Mouse (Mus musculus): ENCODE data around the gene Slc52a3.
A peak's percentile ranks its signal among the peaks of the same experiment; 100 is the strongest.
"Not testable (repeated sequence)": the region's sequence is repeated elsewhere in the genome, so short reads cannot be mapped to it uniquely, and the experiment has no call there.

Slc52a3 gene

DNA sequence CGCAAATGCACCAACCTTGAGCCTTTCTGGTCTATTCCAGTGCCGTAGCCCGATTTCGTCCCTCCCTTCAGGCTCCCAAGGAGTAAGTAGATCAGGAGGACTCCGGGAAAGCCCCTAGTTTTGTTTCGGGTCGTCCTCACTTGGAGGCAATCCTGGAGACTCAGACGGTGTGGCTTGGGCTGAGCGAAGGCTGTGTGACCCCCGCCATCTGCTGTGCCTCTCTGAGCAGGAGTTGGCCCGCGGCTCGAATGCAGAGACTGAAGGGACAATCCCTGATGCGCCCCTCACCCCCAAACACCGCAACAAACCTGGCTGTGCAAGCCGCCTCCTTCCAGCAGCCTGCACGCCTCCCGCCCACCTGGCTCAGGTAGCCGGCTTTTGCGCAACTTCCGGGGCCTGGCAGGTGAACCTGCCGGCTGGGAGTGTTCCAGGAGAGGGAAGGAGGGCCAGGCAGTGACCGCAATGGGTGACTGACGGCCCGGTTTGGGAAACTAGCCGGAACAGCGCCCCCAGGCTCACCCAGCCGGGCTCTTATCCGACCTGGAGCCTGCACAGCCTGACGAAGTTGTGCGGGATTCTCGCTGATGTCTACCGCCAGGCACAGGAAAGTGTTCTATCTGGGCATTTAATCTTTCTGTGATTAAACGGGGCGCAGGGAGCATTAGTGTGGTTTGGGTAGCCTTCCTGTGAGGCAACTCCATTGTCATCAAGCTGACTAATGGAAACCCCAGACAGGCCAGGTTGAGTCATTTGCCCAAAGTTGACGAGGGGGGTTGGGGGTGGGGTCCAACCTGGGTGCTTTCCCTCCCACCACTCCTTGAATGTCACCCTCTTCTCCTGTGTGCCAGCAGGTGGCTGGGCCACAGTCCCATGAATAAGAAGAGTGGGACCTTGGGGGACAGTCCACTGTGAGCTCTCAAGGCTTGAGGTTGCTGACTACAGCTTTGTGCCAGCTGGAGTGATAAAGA is 22.4 kb upstream of the Slc52a3 start:
- DNase-seq (ENCODE audit: low spot score), result no peak

DNA sequence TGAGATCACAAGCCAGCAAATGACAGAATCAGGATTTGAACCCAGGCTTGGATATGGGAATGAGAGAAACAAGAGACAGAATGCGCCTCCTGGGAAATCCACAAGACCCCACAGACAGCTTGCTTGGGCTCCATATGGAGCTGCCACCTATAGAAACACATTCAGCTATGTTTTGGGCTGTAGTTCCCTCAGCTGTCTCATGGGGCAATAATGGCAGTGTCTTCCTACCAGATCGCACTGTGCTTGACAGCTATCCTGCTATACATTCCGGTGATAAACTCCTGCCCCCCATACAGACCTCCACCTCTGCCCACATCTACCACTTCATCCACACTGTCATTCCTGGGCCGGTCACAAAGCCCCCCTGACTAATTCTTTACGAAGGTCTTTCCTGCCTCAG is 21.0 kb upstream of the Slc52a3 start:
- no peak for DNase-seq (ENCODE audit: low spot score)

DNA sequence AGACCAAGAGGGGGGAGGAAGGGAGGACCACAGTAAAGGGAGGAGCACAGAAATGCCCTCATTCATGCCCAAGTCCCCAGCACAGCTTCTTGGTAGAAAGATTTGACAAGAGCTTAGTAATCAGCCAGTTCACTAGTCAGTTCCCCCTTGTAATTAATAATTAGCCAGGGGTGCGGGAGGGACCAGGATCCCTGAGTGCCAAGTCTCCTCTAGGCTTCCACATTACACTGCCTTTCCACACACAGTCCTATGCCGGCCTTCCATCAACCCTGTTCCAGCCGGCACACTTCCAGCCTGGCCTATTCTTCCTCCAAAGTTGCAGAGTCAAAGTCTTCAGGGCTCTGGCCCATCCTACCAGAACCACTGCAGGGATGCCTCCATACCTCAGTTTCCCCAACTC is 20.2 kb upstream of the Slc52a3 start:
- no peak for DNase-seq (ENCODE audit: low spot score)

DNA sequence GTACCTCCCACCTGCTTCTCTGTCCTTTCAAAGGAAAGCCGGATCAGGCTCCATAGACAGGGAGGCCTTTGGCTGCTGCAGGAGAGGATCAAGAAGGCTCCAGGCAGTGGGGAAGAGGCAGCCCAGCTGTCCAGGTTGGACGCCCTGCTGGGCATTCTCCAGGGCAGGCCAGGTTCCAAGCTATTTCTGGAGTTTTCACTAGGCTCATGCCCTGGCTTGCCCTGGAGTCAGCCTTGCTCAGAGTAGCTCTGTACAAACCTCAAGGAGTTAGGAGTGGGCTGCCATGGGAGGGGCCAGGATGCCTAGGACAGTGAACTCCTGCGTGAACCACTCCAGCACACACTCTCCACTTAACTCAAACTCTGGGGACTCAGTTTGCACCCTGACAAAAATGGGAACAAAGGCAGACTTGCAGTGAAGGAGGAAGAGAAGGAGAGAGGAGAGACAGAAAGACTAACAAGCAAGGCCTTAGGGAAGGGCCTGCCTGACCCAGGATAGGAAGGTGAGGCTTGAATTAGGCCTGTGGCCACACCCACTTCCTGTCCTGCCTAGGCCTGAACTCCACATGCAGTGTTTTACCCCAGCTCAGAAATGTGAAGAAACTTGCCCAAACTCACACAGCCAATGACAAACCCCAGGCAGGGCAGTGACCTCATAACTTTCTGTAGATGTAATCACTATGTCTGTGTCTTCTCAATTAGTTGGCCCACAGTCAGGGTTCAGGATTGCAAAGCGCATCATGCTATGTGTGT is 18.4 kb upstream of the Slc52a3 start:
- DNase-seq (ENCODE audit: low spot score), result peak; percentile 65

DNA sequence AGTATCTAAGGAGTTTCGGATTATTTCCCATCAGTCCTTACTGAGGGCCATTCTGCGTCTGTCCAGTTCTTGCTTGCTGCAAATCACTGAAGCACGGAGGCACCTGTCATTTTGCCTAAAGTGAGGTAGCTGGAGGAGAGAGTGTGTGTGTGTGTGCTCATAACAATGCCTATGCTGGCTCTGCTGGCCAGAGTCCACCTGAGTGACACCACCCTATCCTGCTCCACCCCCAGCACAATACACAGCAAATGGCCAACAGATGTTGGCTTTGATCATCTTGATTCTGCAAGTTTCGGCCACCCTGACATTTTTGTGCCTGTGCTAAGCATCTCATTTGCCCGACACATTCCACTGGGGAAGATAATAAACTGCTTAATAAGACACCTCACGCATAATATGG is 17.8 kb upstream of the Slc52a3 start:
- no peak for DNase-seq (ENCODE audit: low spot score)

DNA sequence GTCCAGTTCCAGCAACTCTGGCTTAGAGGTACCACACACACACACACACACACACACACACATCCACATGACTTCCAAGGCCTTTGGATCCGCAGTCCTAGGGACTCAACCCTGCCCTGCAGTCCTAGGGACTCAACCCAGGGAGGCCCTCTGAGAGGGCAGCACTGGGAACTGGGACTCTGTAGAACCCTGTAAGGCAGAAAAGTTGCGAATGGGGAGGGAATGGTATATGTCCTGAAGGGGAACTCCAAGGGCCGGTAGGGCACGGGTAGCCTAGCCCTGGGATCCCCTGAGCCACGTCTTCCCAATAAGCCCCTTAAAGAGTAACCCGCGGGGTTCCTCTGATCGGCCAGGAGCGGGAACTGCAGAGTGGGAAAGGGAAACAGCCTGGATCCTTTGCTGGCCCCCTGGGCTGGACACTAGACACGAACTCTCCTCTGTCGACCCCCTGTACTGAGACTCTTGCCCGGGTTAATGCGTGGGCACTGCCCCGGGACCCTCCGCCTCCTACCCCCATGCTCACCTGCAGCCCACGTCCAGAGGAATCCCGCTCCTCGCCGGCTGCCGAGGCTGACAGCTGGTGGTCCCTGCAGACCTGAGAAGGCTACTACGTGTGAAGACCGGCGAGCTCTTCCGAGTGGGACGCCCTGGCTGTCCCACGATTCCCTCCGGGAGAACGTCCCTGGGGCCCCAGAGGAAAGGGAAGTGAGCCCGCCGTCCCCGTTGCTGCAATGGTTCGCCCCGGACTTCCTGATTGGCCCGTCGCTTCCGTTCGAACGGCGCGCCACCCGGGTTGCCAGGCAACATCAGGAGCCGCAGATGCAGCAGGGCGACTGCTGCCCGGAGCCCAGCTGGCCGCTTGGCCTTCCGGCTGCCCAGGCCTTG is 16.6 kb upstream of the Slc52a3 start, which contains the start of gene Fam110a:
Fam110a (minus strand) TSS at position 750 of the 885 bp plus-strand sequence.
- DNase-seq (ENCODE audit: low spot score), result peak; percentile 93

DNA sequence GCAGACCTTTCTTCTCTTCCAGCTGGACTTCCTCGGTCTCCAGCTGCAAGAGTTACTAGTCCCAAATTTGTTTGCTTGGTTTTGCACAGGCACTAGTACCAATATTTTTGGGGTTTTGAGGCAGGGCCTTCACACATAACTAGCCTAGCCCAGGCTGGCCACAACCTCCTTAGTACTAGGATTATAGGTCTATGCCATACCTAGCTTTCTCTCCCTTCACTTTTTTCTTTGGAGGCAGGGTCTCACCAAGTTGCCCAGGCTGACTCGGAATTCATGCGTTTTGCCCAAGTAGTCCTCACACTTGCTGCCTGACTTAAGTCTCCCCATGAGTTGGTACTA is 16.0 kb upstream of the Slc52a3 start:
- DNase-seq (ENCODE audit: low spot score), result no peak

DNA sequence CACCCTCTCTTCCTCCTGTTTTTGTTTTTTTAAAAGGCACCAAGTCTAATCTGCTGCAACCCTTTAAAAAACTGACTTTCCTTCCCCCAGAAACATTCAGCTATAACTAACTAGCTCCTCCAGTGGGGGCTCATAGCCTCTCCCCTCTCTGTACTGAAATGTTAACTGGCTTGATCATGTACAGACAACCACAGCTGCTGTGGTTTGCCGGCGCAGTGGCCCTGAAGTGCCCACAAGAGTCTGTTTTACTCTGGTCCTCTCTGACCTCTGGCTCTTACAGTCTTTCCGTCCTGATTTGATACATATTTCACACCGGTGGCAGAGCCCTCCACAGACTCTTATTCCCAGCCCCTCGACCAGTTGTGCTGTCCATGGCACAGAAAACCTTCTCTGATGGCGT is 15.0 kb upstream of the Slc52a3 start:
- no peak for DNase-seq (ENCODE audit: low spot score)

DNA sequence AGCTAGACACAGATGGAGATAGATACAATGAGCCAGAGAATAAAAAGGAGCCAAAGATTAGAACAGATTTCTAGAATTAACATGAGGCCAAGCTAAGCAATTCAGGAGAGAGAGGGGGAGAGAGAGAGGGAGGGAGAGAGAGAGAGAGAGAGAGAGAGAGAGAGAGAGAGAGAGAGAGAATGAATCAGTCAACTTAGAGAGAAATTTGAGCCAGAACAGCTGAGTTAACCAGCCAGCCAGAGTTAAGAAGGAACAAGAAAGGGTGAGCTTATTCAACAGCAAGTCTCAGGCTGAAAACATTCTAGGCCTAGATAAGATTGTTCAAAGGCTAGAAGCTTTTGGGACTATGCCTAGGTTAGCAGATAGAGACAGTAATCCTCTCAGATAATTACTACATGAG is 13.8 kb upstream of the Slc52a3 start:
- DNase-seq (ENCODE audit: low spot score), result no peak

DNA sequence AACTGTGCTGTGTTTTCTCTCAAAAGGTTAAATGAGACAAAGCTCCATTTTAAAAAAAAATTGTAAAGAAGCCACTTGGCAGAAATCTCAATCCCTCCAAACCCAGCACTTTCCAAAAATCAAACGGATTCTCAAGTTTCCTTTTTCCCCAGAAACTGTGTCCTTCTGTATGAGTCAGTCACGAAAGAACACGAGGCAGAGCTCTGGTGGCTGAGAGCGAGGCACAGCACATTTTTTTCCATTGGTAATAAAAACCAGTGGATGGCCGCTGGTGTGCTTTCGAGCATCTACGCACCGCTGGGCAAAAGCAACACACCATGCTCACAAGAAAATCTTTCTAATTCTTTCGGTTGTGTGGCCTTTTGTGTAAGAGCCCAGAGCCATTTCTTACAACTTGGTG is 12.3 kb upstream of the Slc52a3 start:
- DNase-seq (ENCODE audit: low spot score), result peak; percentile 29

DNA sequence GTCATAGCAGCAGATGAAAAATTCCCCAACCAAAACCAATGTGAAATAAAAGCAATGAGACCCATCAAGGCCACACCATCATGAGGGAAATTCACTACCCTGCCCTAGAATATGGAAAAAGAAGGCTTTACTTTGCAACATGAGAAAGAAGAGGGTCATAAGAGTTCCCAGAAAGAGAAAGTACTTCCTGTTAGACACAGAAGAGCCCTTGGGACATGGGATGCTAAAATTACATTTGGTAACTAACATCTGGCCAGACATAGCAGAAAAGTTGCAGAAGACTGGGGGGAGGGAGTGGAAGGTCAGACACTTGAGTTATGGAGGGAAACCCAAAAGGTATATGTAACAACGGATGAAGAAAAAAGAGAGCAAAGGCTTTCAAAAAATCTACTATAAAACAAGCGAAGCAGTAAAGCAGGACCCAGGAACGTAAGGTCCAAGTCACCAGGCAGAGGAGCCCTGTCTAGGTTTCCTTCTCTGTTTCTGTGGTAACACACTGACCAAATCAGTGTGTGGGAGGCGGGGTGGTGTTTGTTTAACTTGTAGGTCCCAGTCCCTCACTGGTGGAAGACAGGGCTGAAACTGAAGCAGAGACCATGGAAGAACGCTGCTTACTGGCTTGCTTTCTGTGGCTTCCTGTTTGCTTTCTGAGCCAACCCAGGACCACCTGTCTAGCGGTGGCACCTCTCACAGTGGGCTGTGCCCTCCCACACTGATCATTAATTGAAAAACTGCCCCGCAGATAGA is 10.7 kb upstream of the Slc52a3 start:
- peak; percentile 42 for DNase-seq (ENCODE audit: low spot score)

DNA sequence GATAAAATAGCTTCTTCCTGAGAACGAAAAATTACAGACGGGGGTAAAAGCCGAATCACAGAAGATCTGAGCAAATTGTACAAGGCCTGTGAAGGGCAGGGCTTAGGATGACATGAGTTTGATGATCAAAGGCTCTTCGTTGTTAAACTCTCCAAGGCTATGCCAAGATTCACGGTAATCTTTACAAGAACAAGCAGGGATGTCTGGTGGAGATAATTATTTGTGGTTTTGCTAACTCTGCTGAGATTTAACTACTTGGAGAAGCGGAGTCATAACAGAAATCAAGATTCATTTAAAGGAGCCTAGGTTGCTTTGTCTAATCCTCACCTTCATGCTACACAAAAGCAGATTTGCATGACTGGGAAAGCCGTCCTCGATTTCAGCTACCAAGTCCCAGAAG is 9.4 kb upstream of the Slc52a3 start:
- no peak for DNase-seq (ENCODE audit: low spot score)

DNA sequence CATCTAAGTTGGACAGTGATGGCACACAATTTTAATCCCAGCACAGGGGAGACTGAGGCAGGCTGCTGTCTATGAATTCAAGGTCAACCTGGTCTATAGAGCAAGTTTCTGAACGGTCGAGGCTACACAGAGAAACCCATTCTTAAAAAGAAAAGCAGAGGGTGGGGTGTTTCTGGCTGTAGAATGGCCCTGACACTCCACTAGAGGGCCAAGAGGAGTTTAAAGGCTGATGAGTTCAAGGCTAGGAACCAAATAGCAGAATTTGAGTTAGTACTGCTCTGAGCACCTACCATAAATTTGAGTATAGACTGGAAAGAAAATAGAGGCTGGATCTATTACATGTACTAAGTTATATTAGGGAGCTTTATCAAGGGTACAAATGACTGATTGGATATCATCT is 7.3 kb upstream of the Slc52a3 start:
- no peak for DNase-seq (ENCODE audit: low spot score)

DNA sequence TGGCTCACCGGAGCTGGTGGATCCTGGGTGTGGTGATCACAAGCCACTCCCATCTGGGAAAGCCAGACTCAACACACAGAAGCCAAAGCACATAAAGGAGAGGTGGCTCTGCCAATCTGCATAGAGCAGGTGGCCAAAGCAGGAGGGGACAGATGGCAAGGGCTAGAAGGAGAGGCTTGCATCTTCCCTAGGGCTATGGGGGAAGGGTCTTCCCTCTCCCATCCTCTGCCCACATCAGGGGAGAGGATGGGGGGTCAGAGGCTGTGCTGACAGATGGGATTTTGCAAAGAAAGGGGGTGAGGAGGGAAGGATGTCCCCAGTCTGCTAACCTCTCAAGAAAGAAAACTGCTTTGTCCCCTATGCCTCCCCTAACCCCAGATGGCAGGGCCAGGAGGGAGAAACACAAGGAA is 5.3 kb upstream of the Slc52a3 start:
- DNase-seq (ENCODE audit: low spot score), result no peak

DNA sequence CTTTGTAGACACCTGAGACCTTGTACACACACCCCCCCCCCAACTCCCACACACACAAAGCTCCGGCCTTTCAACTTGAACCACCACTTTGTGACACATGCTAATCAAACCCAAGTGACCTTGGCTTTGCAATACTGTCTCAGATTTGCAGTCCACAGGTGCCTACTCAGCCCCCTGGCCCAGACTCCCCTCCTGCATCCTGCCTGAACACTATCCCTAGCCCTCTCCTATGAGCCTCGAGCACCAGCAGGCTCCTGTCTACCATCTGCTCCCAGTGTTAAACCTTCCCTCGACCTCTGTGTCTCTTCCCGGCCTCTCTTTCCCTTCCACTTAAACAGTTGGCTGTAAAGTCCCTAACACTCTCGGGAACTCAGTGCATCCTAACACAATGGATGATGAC is 4.9 kb upstream of the Slc52a3 start:
- no peak for DNase-seq (ENCODE audit: low spot score)

DNA sequence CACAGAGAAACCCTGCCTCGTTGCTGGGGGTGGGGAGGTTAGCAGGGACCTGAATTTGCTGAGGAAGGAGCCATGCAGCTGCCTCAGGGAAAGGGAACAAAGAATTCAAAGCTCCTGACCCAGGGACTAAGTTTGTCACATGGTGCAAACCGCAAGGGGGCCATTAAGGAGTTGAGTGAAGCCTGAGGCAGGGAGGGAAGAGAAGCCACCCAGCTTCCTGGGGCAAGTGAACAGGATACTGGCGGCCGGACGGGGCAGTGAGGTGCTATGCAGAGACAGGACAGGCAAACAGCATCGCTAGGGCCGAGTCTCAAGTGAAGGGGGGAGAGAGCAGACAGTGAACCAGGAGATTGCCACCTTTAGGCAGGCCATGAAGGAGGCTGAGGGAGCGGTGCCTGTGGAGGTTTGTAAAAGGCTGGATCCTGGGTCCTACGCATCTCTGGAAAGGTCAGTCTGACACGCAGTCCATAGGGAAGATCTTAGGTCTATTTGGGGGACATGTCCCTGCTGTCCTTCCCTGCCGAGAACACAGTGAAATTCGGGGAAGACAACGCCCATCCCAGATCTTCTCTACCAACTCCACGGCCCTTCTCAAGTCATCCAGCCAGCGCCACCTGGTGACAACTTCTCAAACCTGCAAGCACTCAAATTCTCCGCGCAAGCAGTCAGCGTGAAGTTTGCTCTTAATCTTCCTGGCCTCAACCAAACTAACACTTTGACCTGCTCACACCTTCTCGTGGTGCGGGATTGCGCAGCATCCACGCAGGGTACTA is 1.8 kb upstream of the Slc52a3 start:
- DNase-seq (ENCODE audit: low spot score), result peak; percentile 73

DNA sequence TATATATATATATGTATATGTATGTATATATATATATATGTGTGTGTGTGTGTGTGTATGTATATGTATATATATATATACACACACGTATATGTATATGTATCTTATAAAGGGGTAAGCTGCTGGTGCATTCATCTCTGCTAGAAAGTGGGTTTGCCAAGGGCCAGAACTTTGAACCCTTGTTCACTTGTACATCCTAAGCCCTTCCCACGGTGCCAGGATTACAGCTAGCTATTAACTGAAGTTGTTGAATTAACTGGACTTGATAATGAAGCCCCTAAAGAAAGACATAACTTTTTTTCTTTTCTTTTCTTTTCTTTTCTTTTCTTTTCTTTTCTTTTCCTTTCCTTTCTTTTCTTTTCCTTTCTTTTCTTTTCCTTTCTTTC is 872 bp downstream of the Slc52a3 start:
- DNase-seq (ENCODE audit: low spot score), result not testable (repeated sequence)

DNA sequence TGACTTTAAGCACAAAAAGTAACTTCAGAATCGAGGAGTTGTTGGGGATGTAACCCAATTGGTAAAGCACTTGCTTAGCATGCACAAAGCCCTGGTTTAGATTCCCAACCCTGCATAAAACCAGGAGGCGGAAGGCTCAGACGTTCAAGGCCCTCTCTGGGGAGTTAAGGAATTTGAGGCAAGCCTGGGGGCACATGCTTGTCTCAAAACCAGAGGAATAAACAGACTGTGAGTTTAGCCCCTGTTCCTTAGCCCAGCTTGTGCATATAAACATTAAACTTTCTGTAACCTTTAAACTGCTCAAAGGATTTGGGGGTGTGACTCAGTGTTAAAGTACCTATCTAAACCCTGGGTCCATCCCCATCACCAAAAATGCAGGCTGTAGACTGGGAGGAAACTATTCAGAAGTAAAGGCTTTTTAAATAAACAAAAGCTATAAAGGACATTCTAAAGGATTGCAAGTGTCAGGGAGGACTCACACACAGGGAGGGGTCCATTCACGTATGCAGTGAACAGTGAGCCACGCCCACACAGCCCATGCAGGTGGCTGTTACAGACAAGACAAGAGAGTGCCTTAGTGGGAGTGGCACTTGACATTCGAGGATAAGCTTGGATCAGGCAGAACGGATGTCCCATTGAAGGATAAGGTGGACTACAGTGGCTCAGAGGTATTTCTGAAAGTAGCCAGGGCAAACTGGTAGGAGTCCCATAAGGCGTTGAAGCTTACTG is 1.6 kb downstream of the Slc52a3 start:
- DNase-seq (ENCODE audit: low spot score), result no peak

DNA sequence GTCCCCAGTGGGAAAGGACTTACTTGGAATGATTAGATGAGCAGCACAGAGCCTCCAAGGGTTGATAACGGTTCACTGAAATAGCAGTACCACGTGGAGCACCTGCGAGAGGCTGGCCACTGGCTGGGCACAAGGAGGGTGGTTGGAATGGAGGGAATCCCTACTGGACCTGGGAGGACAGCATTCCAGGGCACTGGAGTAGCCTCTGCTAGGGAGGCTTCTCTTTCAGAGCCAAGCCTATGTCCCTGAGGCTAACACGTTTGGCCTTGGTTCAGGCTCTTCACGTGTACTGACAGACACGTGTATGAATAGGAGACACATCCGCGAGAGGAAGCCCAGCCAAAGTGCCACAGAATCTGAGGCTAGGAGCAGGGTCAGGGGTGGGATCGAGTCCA is 2.2 kb downstream of the Slc52a3 start:
- DNase-seq (ENCODE audit: low spot score), result no peak

DNA sequence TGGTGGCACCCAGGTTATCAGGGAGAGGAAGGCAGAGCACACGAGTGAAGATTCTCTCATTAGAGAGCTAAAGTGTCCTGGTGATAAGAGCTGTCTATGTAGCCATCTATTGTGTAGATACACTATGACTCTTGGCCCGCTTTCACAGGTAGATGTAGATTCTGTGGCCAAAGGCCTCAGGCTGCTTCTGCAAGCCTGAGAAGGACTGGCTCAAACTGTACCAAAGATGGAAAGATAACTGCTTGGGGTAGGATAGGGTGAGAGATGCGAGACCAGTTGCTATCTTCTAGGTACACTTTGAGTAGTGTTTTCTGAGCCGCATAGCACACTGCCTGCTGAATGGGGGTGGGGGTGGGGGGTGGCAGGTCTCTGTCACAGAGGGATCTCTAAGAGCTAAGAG is 2.6 kb downstream of the Slc52a3 start:
- no peak for DNase-seq (ENCODE audit: low spot score)
